Mouse (Mus musculus) stomach, postnatal 0 days (tissue): ENCODE data around the gene Dtl.

Experiments
- CTCF ChIP-seq: IDR thresholded peaks from 2 replicates; pipeline ENCODE4 v1.5.1; 2016; ENCODE audit warnings: antibody characterized with exemption, low read depth, mild to moderate bottlenecking, moderate library complexity
- EP300 ChIP-seq: optimal IDR thresholded peaks from 2 replicates; pipeline ENCODE3; 2016; ENCODE audit warnings: antibody characterized with exemption

- TF ChIP-seq CTCF, result no peak
- no peak for TF ChIP-seq EP300
These were observed 44.3 kb downstream of the Dtl start for GRCm38 (mm10) chr1:191531023-191531422.
